Mouse (Mus musculus): ENCODE data around the gene Srpr. TPM values are rescaled to one million over a fixed set of nuclear protein-coding genes. Genes with fewer than 3 reads are reported as not detected.

Gene Srpr
- total RNA-seq, 2 experiments from 2014 or later = 61.6 to 84.3 TPM

Other genes starting within 250 kb of the Srpr start
- gene St3gal4, start 80.9 kb upstream of the Srpr start, total RNA-seq (2015) = 37.2 and 38.1 TPM in 2 replicates
- 33.7 and 34.6 TPM in 2 replicates for gene St3gal4, start 80.9 kb upstream of the Srpr start, total RNA-seq (2017)
- gene Dcps, start 24.1 kb upstream of the Srpr start, total RNA-seq (2015) = 64.1 and 67.6 TPM in 2 replicates
- gene Dcps, start 24.1 kb upstream of the Srpr start, total RNA-seq (2017) = 56.2 and 64.9 TPM in 2 replicates
- gene Tirap, start 116 bp downstream of the Srpr start, total RNA-seq (2015) = 7.0 and 7.7 TPM in 2 replicates
- 10.3 and 10.4 TPM in 2 replicates for gene Tirap, start 116 bp downstream of the Srpr start, total RNA-seq (2017)
- gene Foxred1, start 10.9 kb downstream of the Srpr start, total RNA-seq (2015) = 12.7 and 13.6 TPM in 2 replicates
- gene Foxred1, start 10.9 kb downstream of the Srpr start, total RNA-seq (2017) = 42.8 and 44.8 TPM in 2 replicates
- gene Fam118b, start 67.6 kb downstream of the Srpr start, total RNA-seq (2015) = 36.4 and 52.1 TPM in 2 replicates
- gene Fam118b, start 67.6 kb downstream of the Srpr start, total RNA-seq (2017) = 12.0 TPM in 2 replicates
- 16.5 and 22.6 TPM in 2 replicates for gene Rpusd4, start 67.7 kb downstream of the Srpr start, total RNA-seq (2015)
- gene Rpusd4, start 67.7 kb downstream of the Srpr start, total RNA-seq (2017) = 19.9 and 23.9 TPM in 2 replicates
- 0.67 and 1.3 TPM in 2 replicates for gene Cdon, start 221.0 kb downstream of the Srpr start, total RNA-seq (2015)
- gene Cdon, start 221.0 kb downstream of the Srpr start, total RNA-seq (2017) = 0.37 and 1.0 TPM in 2 replicates